Mouse (Mus musculus): ENCODE results near the gene Gm20509. TPM values are rescaled to one million over a fixed set of nuclear protein-coding genes. Genes with fewer than 3 reads are reported as not detected.
"Not testable (repeated sequence)": the region's sequence is repeated elsewhere in the genome, so short reads cannot be mapped to it uniquely, and the experiment has no call there.

The Gm20509 gene
- under 1 TPM in 1 of 2 experiments, not detected in 1; 0.91 TPM for total RNA-seq (2021)
- long read RNA-seq, experiment 1 = 0 reads
- long read RNA-seq, experiment 2 = 0 reads

- peak within 1 kb of the TSS; percentile 78 for H3K27ac ChIP-seq
- no peak for TF ChIP-seq CTCF (conservative IDR thresholded peaks at IDR 0.05)
- no peak for DNase-seq (ENCODE audit: low spot score in 2 of 2)
- H3K4me3 ChIP-seq = peak within 1 kb of the TSS; percentile 54
Measured at GRCm38 (mm10) chr9:73102181-73102580, at the start of gene Gm20509. Gm20509 (plus strand) TSS chr9:73102470.

DNA sequence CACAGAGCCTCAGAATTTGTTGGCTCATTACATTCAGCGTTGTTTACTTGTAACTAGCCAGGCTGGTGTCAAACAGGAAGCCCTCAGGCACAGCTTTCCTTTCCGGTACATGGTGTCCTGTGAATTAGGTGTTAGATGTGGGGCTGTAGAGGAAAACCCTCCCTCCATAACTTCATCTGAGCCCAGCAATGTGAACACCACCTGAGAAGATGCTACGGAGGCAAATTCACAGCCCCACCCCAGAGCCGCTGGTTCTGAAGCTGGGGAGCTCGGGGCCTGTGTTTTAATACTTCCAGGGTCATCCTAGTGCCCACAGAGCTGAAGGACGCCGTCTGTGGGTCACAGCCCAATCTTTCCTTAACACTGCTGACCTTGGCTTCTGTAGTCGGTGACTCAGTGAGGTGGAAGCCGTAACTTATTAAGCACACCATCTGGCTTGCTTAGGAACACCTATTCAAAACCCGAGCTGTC lies 46.8 kb upstream of the Gm20509 start:
- H3K4me3 ChIP-seq = no peak overlapping the region
- no peak for DNase-seq (ENCODE audit: low spot score in 2 of 2)
- no peak overlapping the region for H3K27ac ChIP-seq
- TF ChIP-seq CTCF (conservative IDR thresholded peaks at IDR 0.05) = no peak

DNA sequence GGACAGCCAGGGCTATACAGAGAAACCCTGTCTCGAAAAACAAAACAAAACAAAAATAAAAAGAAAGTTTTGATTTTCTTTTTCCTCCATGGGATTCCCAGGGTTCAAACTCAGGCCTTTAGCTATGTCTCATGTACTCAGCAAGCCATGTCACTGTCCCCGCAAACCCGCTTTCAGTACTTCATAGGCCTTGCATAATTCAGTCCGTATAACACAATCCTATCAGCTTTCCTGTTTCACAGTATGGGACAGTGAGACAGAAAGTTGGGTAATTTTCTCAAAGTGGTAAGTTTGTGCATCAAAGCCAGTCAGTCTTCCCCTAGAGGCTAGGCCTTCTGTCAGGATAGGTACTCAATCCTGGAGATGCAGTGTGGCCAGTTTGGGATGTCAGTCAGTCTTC lies 43.0 kb upstream of the Gm20509 start:
- DNase-seq (ENCODE audit: low spot score in 2 of 2) = no peak
- Histone ChIP-seq H3K4me3 (no peak overlapping the region), H3K27ac (no peak overlapping the region)
- no peak for TF ChIP-seq CTCF (conservative IDR thresholded peaks at IDR 0.05)

DNA sequence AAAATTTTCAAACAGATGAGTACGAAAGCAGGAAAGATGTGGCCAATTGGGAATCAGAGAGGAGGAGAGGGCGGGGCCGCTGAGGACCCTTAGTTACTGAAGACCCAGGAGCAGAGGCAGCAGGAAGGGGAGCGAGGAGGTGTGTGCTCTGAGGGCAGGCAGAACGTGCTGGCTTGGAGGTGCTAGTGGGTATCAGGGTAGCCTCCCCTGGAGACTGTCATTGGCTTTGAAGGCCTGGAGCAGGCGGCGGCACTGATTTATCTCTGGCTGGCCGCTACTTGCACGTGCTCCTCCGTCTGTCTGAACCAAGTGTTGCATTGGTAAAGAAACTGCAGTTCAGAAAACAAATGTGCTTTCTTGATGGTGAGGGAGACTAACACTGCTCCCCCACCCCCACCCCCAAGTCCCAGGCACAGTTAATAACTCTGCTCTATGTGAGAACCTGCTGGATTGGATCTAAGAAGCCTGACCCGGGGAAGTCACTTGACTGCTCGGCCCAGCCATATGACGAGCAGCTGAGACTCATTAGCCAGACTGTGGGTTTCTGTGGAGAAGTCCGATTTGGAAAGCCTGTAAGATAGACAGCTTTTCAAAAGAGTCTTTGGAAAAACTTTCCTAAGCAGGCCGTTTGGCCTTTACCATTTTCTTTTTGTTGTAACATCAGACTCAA lies 38.5 kb upstream of the Gm20509 start:
- no peak for DNase-seq (ENCODE audit: low spot score in 2 of 2)
- H3K27ac ChIP-seq = no peak overlapping the region
- TF ChIP-seq CTCF (conservative IDR thresholded peaks at IDR 0.05) = no peak

GRCm38 (mm10) chr9:73067086-73067485 lies 35.2 kb upstream of the Gm20509 start:
- no peak for TF ChIP-seq CTCF (conservative IDR thresholded peaks at IDR 0.05)

More for the DNA sequence above, 38.5 kb upstream of the Gm20509 start:
- H3K4me3 ChIP-seq = no peak overlapping the region

GRCm38 (mm10) chr9:73068230-73068679 lies 34.0 kb upstream of the Gm20509 start:
- no peak for TF ChIP-seq CTCF (conservative IDR thresholded peaks at IDR 0.05)
- DNase-seq (ENCODE audit: low spot score in 2 of 2) = peak in 1 of 2 experiments; percentile 56

More at GRCm38 (mm10) chr9:73067086-73067485, 35.2 kb upstream of the Gm20509 start:
- DNase-seq (ENCODE audit: low spot score in 2 of 2) = no peak
- Histone ChIP-seq H3K27ac (no peak overlapping the region), H3K4me3 (no peak overlapping the region)

DNA sequence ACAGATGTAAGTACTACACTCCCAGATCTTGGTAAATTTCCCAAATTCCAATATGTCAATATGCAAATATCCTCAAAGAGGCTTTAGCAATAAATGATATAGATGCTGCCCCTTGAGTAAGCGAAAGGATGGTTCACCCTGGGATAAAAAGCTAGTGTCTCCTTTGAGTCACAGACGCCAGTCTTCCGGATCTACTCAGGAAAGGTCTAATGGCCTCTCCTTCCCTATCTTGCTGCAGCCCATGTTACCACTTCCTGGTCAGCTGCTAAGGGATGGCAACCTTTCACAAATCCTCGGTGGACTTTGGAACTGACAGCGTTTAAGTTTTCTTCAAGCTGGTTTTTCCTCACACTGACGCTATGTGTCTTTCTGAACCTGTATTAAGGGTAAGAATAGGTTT lies 33.6 kb upstream of the Gm20509 start:
- H3K27ac ChIP-seq = no peak overlapping the region
- DNase-seq (ENCODE audit: low spot score in 2 of 2) = no peak
- TF ChIP-seq CTCF (conservative IDR thresholded peaks at IDR 0.05) = no peak
- no peak overlapping the region for H3K4me3 ChIP-seq

More at GRCm38 (mm10) chr9:73068230-73068679, 34.0 kb upstream of the Gm20509 start:
- H3K27ac ChIP-seq = no peak overlapping the region
- H3K4me3 ChIP-seq = no peak overlapping the region

- no peak for DNase-seq (ENCODE audit: low spot score in 2 of 2)
- Histone ChIP-seq H3K4me3 (no peak overlapping the region), H3K27ac (no peak overlapping the region)
- TF ChIP-seq CTCF (conservative IDR thresholded peaks at IDR 0.05) = peak; percentile 47
Measured at GRCm38 (mm10) chr9:73070971-73071659, 31.2 kb upstream of the Gm20509 start.

DNA sequence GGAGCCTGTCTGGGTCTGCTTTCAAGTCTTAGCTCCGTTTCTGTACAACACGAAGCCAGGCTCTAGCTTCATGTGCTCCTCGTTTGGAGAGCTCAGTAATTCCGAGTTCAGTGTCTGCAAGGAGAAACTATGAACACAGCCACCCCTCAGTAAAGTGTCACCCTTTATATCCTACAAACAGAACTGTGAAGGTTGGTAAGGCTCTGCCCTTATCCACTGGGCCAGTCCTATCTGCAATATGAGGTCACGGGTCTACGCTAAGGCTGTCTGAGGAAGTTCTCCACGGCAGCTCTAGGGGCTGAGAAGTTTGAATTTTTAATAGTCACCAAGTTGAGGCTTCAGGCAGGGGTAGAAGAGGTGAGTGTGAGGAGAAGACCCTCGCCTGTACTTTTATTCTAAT lies 29.8 kb upstream of the Gm20509 start:
- H3K4me3 ChIP-seq = no peak overlapping the region
- no peak overlapping the region for H3K27ac ChIP-seq
- no peak for DNase-seq (ENCODE audit: low spot score in 2 of 2)
- no peak for TF ChIP-seq CTCF (conservative IDR thresholded peaks at IDR 0.05)

GRCm38 (mm10) chr9:73073169-73073568 lies 29.1 kb upstream of the Gm20509 start:
- DNase-seq (ENCODE audit: low spot score in 2 of 2) = no peak
- no peak overlapping the region for H3K27ac ChIP-seq
- no peak overlapping the region for H3K4me3 ChIP-seq
- no peak for TF ChIP-seq CTCF (conservative IDR thresholded peaks at IDR 0.05)

GRCm38 (mm10) chr9:73079349-73079748 lies 22.9 kb upstream of the Gm20509 start:
- H3K4me3 ChIP-seq; DNase-seq (ENCODE audit: low spot score in 2 of 2): not testable (repeated sequence)
- H3K27ac ChIP-seq = peak overlapping the region; percentile 28; the same call in 1 of the 2 replicates

- Histone ChIP-seq H3K27ac (no peak overlapping the region), H3K4me3 (no peak overlapping the region)
- DNase-seq (ENCODE audit: low spot score in 2 of 2) = no peak
- no peak for TF ChIP-seq CTCF (conservative IDR thresholded peaks at IDR 0.05)
Measured at GRCm38 (mm10) chr9:73079801-73080325, 22.4 kb upstream of the Gm20509 start.

DNA sequence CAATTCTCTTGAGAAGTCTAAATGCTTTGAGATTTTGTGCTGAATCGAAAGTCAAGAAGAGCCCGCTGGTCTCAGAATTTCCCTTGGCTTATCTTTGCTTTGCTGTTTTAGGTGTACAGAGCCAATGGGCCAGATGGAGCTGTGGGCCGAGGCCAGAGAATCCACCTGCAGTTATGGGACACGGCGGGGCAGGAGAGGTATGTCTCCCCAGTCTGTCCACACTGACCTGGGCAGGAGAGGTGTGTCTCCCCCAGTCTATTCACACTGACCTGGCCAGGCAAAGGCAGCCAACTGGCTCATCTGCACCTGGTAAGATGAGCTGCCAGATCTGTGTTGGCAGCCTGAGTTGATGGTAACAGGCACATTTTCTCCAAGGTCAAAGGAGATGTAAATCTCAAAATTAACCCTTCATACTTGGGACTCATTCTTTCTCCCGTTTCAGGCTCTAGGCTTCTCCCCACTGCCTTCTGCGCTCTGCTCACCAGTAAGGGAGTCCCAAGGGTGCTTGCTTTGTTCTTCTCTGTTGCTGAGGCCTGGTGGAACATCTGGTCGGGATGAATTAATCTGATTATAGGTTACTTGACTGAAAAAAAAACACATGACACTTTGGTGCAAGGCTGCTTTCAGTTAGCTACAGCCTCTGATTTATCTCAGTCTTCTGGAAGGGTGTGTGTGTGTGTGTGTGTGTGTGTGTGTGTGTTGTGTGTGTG lies 19.8 kb upstream of the Gm20509 start:
- no peak overlapping the region for H3K27ac ChIP-seq
- no peak for TF ChIP-seq CTCF (conservative IDR thresholded peaks at IDR 0.05)
- H3K4me3 ChIP-seq = no peak overlapping the region
- DNase-seq (ENCODE audit: low spot score in 2 of 2) = no peak

Data from layer of hippocampus, adult 2 months (tissue).